Comparison of ENCODE assay signal across 5 mouse cellular contexts in genomic region chrX:75578539-75578938, GRCm38 (mm10). TPM values are rescaled to one million over a fixed set of nuclear protein-coding genes. Genes with fewer than 3 reads are reported as not detected.
"Had no signal": no experiment of that assay in that cellular context is flagged by ENCODE, and none has a peak within 500 bp of the region (broad histone marks: within the 10 kb centered on the region; RNA-seq: fewer than 3 reads in every experiment).

No protein-coding gene starts in this region.

- H3K4me1 ChIP-seq: kidney, embryonic 15.5 days; limb, embryonic 13.5 days had no signal

- H3K27ac ChIP-seq: kidney, embryonic 15.5 days; limb, embryonic 13.5 days; liver, embryonic 14.5 days had no signal

- DNase-seq: thymus, postnatal 36 days had no signal

- H3K9me3 ChIP-seq: kidney, embryonic 15.5 days; limb, embryonic 13.5 days had no signal

- H3K36me3 ChIP-seq: kidney, embryonic 15.5 days; limb, embryonic 13.5 days had no signal

- H3K27me3 ChIP-seq: kidney, embryonic 15.5 days; limb, embryonic 13.5 days had no signal

- H3K9ac ChIP-seq: kidney, embryonic 15.5 days; liver, embryonic 14.5 days had no signal

RNA-seq across cellular contexts. Expression of gene Rab39b, which starts 0.5 kb away (rescaled TPM):
- polyA plus RNA-seq: liver, adult 2 months had no signal
